Mouse (Mus musculus) C2C12 (cell line): Measurements from ENCODE around the gene Igf2r.

Source experiments
- CTCF ChIP-seq: IDR thresholded peaks from one replicate; pipeline ENCODE4 v1.5.1; 2011; ENCODE audit not compliant: control insufficient read depth, insufficient read depth, insufficient read length
- MAX ChIP-seq: IDR thresholded peaks from one replicate; pipeline ENCODE4 v1.6.1; 2011; ENCODE audit warnings: mild to moderate bottlenecking, control low read depth
- MYOD1 ChIP-seq: IDR thresholded peaks from one replicate; pipeline ENCODE4 v1.6.1; 2011; ENCODE audit warnings: low read depth; ENCODE audit not compliant: control insufficient read depth, insufficient read length
- USF1 ChIP-seq: IDR thresholded peaks from one replicate; pipeline ENCODE4 v1.6.1; 2011; ENCODE audit warnings: low read depth, mild to moderate bottlenecking, control low read depth, moderate library complexity

DNA sequence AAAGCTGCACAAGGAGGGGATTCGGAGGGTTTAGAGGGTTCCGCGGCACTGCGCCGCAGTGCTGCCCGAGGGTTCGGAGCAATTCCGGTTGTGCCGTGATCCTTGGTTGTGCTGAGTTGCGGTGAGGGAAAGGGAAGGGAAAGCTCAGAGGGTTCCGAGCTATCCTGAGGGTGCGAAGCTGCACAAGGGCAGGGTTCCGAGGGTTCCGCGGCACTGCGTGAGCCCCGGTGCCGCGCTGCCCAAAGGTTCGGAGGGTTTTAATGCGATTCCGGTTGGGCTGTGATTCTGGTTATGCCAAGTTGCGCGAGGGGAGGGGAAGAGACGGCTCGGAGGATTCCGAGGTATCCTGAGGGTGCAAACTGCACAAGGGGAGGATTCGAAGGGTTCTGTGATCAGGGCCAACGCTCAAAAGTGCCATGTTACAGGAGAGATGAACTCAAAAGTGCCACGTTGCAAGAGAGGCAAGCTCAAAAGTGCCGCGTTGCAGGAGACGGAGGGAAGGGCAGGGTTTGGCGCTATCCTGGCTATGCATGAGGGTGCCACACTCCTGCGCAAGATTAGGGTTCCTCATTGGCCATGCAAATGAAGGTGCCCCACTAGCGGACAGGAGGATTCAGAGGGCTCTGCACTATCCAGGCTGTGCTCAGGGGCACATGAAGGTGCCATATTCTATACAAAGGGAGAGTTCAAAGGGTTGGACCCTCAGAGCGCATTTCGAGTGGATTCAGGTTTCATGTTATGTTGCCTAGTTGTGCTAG, 27.1 kb downstream of the Igf2r start:
- no peak for TF ChIP-seq MYOD1
- TF ChIP-seq USF1 = no peak
- TF ChIP-seq CTCF = no peak
- TF ChIP-seq MAX = no peak
